Mouse (Mus musculus): ENCODE measurements around the gene Aox1. TPM values are rescaled to one million over a fixed set of nuclear protein-coding genes. Genes with fewer than 3 reads are reported as not detected.

Gene Aox1
- total and polyA plus RNA-seq, 3 experiments = 8.6 to 10.7 (median 9.7) TPM

GRCm38 (mm10) chr1:58045076-58045475 lies 15.3 kb downstream of the Aox1 start:
- 59% methylated on average over 3 of the region's 3 CpGs for WGBS
- H3K4me3 ChIP-seq = no peak overlapping the region
- TF ChIP-seq EP300 (IDR thresholded peaks at IDR 0.05; ENCODE audit: insufficient read depth, low read depth, low read length) (no peak), CTCF (IDR thresholded peaks at IDR 0.05) (no peak), POLR2A (IDR thresholded peaks at IDR 0.05; ENCODE audit: insufficient read depth, low read depth, low read length) (no peak)
- no peak overlapping the region for H3K27ac ChIP-seq
- no peaks in the 10 kb centered on the region for H3K4me1 ChIP-seq (ENCODE audit: control insufficient read depth, insufficient read depth, low read length)
- DNase-seq = no peak
- no peaks in the 10 kb centered on the region for H3K27me3 ChIP-seq (ENCODE audit: control insufficient read depth, insufficient read depth, low read length)
- no peak overlapping the region for H3K9ac ChIP-seq (ENCODE audit: low read depth, low read length)
- intact Hi-C loops (cut with DNase I) = no loop called here
- H3K79me2 ChIP-seq (replicated peaks; ENCODE audit: control insufficient read depth, insufficient read depth, low read length) = no peaks in the 10 kb centered on the region
- no peaks in the 10 kb centered on the region for H3K36me3 ChIP-seq (ENCODE audit: control insufficient read depth, insufficient read depth, low read length)

GRCm38 (mm10) chr1:58045546-58045945 lies 15.8 kb downstream of the Aox1 start:
- WGBS = 75% methylated on average over 5 of the region's 5 CpGs
- Histone ChIP-seq H3K79me2 (replicated peaks; ENCODE audit: control insufficient read depth, insufficient read depth, low read length) (no peaks in the 10 kb centered on the region), H3K27me3 (ENCODE audit: control insufficient read depth, insufficient read depth, low read length) (no peaks in the 10 kb centered on the region), H3K4me1 (ENCODE audit: control insufficient read depth, insufficient read depth, low read length) (no peaks in the 10 kb centered on the region), H3K27ac (no peak overlapping the region), H3K36me3 (ENCODE audit: control insufficient read depth, insufficient read depth, low read length) (no peaks in the 10 kb centered on the region), H3K4me3 (no peak overlapping the region), H3K9ac (ENCODE audit: low read depth, low read length) (no peak overlapping the region)
- TF ChIP-seq EP300 (IDR thresholded peaks at IDR 0.05; ENCODE audit: insufficient read depth, low read depth, low read length) (no peak), CTCF (IDR thresholded peaks at IDR 0.05) (no peak), POLR2A (IDR thresholded peaks at IDR 0.05; ENCODE audit: insufficient read depth, low read depth, low read length) (no peak)
- intact Hi-C loops (cut with DNase I) = no loop called here
- no peak for DNase-seq

GRCm38 (mm10) chr1:58046721-58047290 lies 17.1 kb downstream of the Aox1 start:
- H3K27me3 ChIP-seq (ENCODE audit: control insufficient read depth, insufficient read depth, low read length) = no peaks in the 10 kb centered on the region
- H3K9ac ChIP-seq (ENCODE audit: low read depth, low read length) = no peak overlapping the region
- 81% methylated on average over 3 of the region's 3 CpGs for WGBS
- H3K79me2 ChIP-seq (replicated peaks; ENCODE audit: control insufficient read depth, insufficient read depth, low read length) = no peaks in the 10 kb centered on the region
- intact Hi-C loops (cut with DNase I) = no loop called here
- no peaks in the 10 kb centered on the region for H3K36me3 ChIP-seq (ENCODE audit: control insufficient read depth, insufficient read depth, low read length)
- no peaks in the 10 kb centered on the region for H3K4me1 ChIP-seq (ENCODE audit: control insufficient read depth, insufficient read depth, low read length)
- H3K4me3 ChIP-seq = no peak overlapping the region
- no peak overlapping the region for H3K27ac ChIP-seq
- no peak for TF ChIP-seq EP300 (IDR thresholded peaks at IDR 0.05; ENCODE audit: insufficient read depth, low read depth, low read length)
- TF ChIP-seq POLR2A (IDR thresholded peaks at IDR 0.05; ENCODE audit: insufficient read depth, low read depth, low read length) = no peak
- TF ChIP-seq CTCF (IDR thresholded peaks at IDR 0.05) = no peak
- no peak for DNase-seq

- no peaks in the 10 kb centered on the region for H3K4me1 ChIP-seq (ENCODE audit: control insufficient read depth, insufficient read depth, low read length)
- H3K4me3 ChIP-seq = no peak overlapping the region
- no peaks in the 10 kb centered on the region for H3K27me3 ChIP-seq (ENCODE audit: control insufficient read depth, insufficient read depth, low read length)
- H3K36me3 ChIP-seq (ENCODE audit: control insufficient read depth, insufficient read depth, low read length) = no peaks in the 10 kb centered on the region
- H3K79me2 ChIP-seq (replicated peaks; ENCODE audit: control insufficient read depth, insufficient read depth, low read length) = no peaks in the 10 kb centered on the region
- 89% methylated on average over 5 of the region's 5 CpGs for WGBS
- no peak for DNase-seq
- TF ChIP-seq POLR2A (IDR thresholded peaks at IDR 0.05; ENCODE audit: insufficient read depth, low read depth, low read length) (no peak), EP300 (IDR thresholded peaks at IDR 0.05; ENCODE audit: insufficient read depth, low read depth, low read length) (no peak), CTCF (IDR thresholded peaks at IDR 0.05) (no peak)
- intact Hi-C loops (cut with DNase I) = no loop called here
- no peak overlapping the region for H3K9ac ChIP-seq (ENCODE audit: low read depth, low read length)
- H3K27ac ChIP-seq = no peak overlapping the region
These were observed 19.4 kb downstream of the Aox1 start for GRCm38 (mm10) chr1:58049126-58049525.

GRCm38 (mm10) chr1:58055598-58055997 lies 25.9 kb downstream of the Aox1 start:
- H3K27ac ChIP-seq = no peak overlapping the region
- no peak overlapping the region for H3K4me3 ChIP-seq
- peaks cover 1% of the 10 kb centered on the region; the same call in 1 of the 2 replicates for H3K4me1 ChIP-seq (ENCODE audit: control insufficient read depth, insufficient read depth, low read length)
- no peak for TF ChIP-seq EP300 (IDR thresholded peaks at IDR 0.05; ENCODE audit: insufficient read depth, low read depth, low read length)
- TF ChIP-seq CTCF (IDR thresholded peaks at IDR 0.05) = no peak
- TF ChIP-seq POLR2A (IDR thresholded peaks at IDR 0.05; ENCODE audit: insufficient read depth, low read depth, low read length) = no peak
- DNase-seq = no peak
- no peaks in the 10 kb centered on the region for H3K27me3 ChIP-seq (ENCODE audit: control insufficient read depth, insufficient read depth, low read length)
- no peaks in the 10 kb centered on the region for H3K79me2 ChIP-seq (replicated peaks; ENCODE audit: control insufficient read depth, insufficient read depth, low read length)
- intact Hi-C loops (cut with DNase I) = no loop called here
- no peaks in the 10 kb centered on the region; the same call in 1 of the 2 replicates for H3K36me3 ChIP-seq (ENCODE audit: control insufficient read depth, insufficient read depth, low read length)
- WGBS = 91% methylated on average over 11 of the region's 11 CpGs
- H3K9ac ChIP-seq (ENCODE audit: low read depth, low read length) = no peak overlapping the region

GRCm38 (mm10) chr1:58056074-58056807 lies 26.5 kb downstream of the Aox1 start:
- intact Hi-C loops (cut with DNase I) = no loop called here
- 67% methylated on average over 13 of the region's 13 CpGs for WGBS
- TF ChIP-seq CTCF (IDR thresholded peaks at IDR 0.05) (no peak), EP300 (IDR thresholded peaks at IDR 0.05; ENCODE audit: insufficient read depth, low read depth, low read length) (no peak), POLR2A (IDR thresholded peaks at IDR 0.05; ENCODE audit: insufficient read depth, low read depth, low read length) (no peak)
- no peak overlapping the region for H3K9ac ChIP-seq (ENCODE audit: low read depth, low read length)
- no peak overlapping the region for H3K27ac ChIP-seq
- DNase-seq = no peak
- no peaks in the 10 kb centered on the region; the same call in 1 of the 2 replicates for H3K36me3 ChIP-seq (ENCODE audit: control insufficient read depth, insufficient read depth, low read length)
- no peaks in the 10 kb centered on the region for H3K27me3 ChIP-seq (ENCODE audit: control insufficient read depth, insufficient read depth, low read length)
- H3K4me1 ChIP-seq (ENCODE audit: control insufficient read depth, insufficient read depth, low read length) = peaks cover 1% of the 10 kb centered on the region; the same call in 1 of the 2 replicates
- H3K4me3 ChIP-seq = no peak overlapping the region
- H3K79me2 ChIP-seq (replicated peaks; ENCODE audit: control insufficient read depth, insufficient read depth, low read length) = no peaks in the 10 kb centered on the region
